ENCODE assay signal across 17 mouse cellular contexts in the genomic region with DNA sequence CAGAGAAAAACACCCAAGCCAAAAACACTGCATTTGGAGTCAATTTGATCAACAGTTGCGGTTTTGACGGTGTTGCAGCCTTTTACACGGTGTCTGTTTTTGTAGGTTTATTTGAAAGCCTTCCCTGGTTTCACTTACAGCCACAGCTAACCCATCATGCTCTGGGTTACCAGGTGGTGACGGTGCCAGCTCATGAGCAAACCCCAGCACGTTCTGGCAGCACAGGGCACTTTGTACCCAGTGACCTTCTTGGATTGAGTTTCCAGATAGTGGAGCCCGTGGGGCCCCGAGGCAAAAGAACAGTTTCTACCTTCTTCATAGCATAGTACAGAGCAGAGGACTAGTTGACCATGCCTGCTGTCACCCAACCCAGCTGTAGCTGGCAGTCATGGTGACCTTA.
DNase-seq lines count a peak whose midpoint lies in the region; ATAC-seq lines count a peak whose summit lies in the region.
"Had no signal": no experiment of that assay in that cellular context is flagged by ENCODE, and none has a peak within 500 bp of the region (broad histone marks: within the 10 kb centered on the region; RNA-seq: fewer than 3 reads in every experiment).

No protein-coding gene starts in this region.

- no peak overlapping the region for H3K4me3 ChIP-seq in midbrain, embryonic 10.5 days
- no peak overlapping the region for H3K4me3 ChIP-seq in midbrain, embryonic 14.5 days (replicated peaks; ENCODE audit: low read depth, low read length)
- H3K4me3 ChIP-seq in limb, embryonic 12.5 days (replicated peaks): no peak overlapping the region
- H3K4me3 ChIP-seq: heart, embryonic 10.5 days; left cerebral cortex, adult 2 months; lung, embryonic 15.5 days; midbrain, embryonic 15.5 days had no signal

- H3K9ac ChIP-seq in midbrain, embryonic 14.5 days (replicated peaks; ENCODE audit: low read length): no peak overlapping the region
- H3K9ac ChIP-seq in limb, embryonic 12.5 days (replicated peaks): no peak overlapping the region
- H3K9ac ChIP-seq: forebrain, postnatal 0 days; lung, embryonic 15.5 days; midbrain, embryonic 15.5 days had no signal

- 86% methylated on average over 7 of the region's 7 CpGs for WGBS in midbrain, embryonic 10.5 days
- 91% methylated on average over 7 of the region's 7 CpGs for WGBS in midbrain, embryonic 14.5 days
- 34% methylated on average over 7 of the region's 7 CpGs for WGBS in limb, embryonic 12.5 days

- H3K9me3 ChIP-seq in midbrain, embryonic 10.5 days (replicated peaks): no peaks in the 10 kb centered on the region
- H3K9me3 ChIP-seq in midbrain, embryonic 14.5 days (ENCODE audit: control insufficient read depth, low read length): no peaks in the 10 kb centered on the region
- H3K9me3 ChIP-seq in limb, embryonic 12.5 days: no peaks in the 10 kb centered on the region
- H3K9me3 ChIP-seq: heart, embryonic 10.5 days; lung, embryonic 15.5 days; midbrain, embryonic 15.5 days had no signal

- H3K27me3 ChIP-seq in midbrain, embryonic 10.5 days (ENCODE audit: low read depth, poor library complexity, severe bottlenecking): no peaks in the 10 kb centered on the region
- H3K27me3 ChIP-seq in midbrain, embryonic 14.5 days (ENCODE audit: control insufficient read depth, insufficient read depth, low read length): no peaks in the 10 kb centered on the region
- no peaks in the 10 kb centered on the region for H3K27me3 ChIP-seq in limb, embryonic 12.5 days
- H3K27me3 ChIP-seq: lung, embryonic 15.5 days; midbrain, embryonic 15.5 days; Patski had no signal

- peak; percentile 59 to 72 for DNase-seq in cerebellum, postnatal 10 days
- no peak for DNase-seq in cerebellum, adult 11-12 months
- DNase-seq in midbrain, embryonic 10.5 days (ENCODE audit: low spot score): peak; percentile 15
- DNase-seq in midbrain, embryonic 14.5 days: no peak
- no peak for DNase-seq in thymus, postnatal 10 days (ENCODE audit: low spot score in 2 of 2)
- DNase-seq in right cerebral cortex, postnatal 10 days (ENCODE audit: low spot score in 2 of 2): no peak
- DNase-seq: forebrain, postnatal 0 days; gastrocnemius, postnatal 10 days had no signal

- H3K36me3 ChIP-seq in midbrain, embryonic 10.5 days: no peaks in the 10 kb centered on the region
- H3K36me3 ChIP-seq in midbrain, embryonic 14.5 days (ENCODE audit: control insufficient read depth, insufficient read depth, low read length): no peaks in the 10 kb centered on the region
- H3K36me3 ChIP-seq in limb, embryonic 12.5 days: no peaks in the 10 kb centered on the region
- H3K36me3 ChIP-seq: heart, embryonic 10.5 days; lung, embryonic 15.5 days; midbrain, embryonic 15.5 days had no signal

- H3K4me2 ChIP-seq in midbrain, embryonic 14.5 days (ENCODE audit: low read length): no peak overlapping the region
- 0 out of 2 replicates have a peak overlapping the region, but pooled peaks have one; percentile 13 for H3K4me2 ChIP-seq in limb, embryonic 12.5 days
- H3K4me2 ChIP-seq: liver, embryonic 11.5 days; lung, embryonic 15.5 days; midbrain, embryonic 15.5 days had no signal

- ATAC-seq in midbrain, embryonic 14.5 days (ENCODE audit: low FRiP score, low TSS enrichment): no peak
- ATAC-seq in granulocyte monocyte progenitor cell, adult 5-6 weeks (replicated peaks; ENCODE audit: poor library complexity, severe bottlenecking): peak; percentile 30; the same call in 1 of the 2 replicates
- ATAC-seq in limb, embryonic 12.5 days (ENCODE audit: insufficient number of reproducible peaks, insufficient read depth, low FRiP score, low TSS enrichment, low read depth): no peak
- ATAC-seq: forebrain, postnatal 0 days; hindbrain, postnatal 0 days; midbrain, embryonic 15.5 days; Patski had no signal

- H3K4me1 ChIP-seq in midbrain, embryonic 10.5 days: peaks cover 45% of the 10 kb centered on the region
- no peaks in the 10 kb centered on the region for H3K4me1 ChIP-seq in midbrain, embryonic 14.5 days (ENCODE audit: control insufficient read depth, insufficient read depth, low read length)
- H3K4me1 ChIP-seq in limb, embryonic 12.5 days (replicated peaks): peaks cover 25% of the 10 kb centered on the region
- H3K4me1 ChIP-seq: lung, embryonic 15.5 days had no signal

- H3K27ac ChIP-seq in midbrain, embryonic 10.5 days (replicated peaks): peak overlapping the region; percentile 68
- no peak overlapping the region for H3K27ac ChIP-seq in midbrain, embryonic 14.5 days (replicated peaks; ENCODE audit: low read depth, low read length)
- peak overlapping the region; percentile 20; the same call in 1 of the 2 replicates for H3K27ac ChIP-seq in limb, embryonic 12.5 days
- H3K27ac ChIP-seq: heart, embryonic 10.5 days; hindbrain, postnatal 0 days; left cerebral cortex, adult 2 months; lung, embryonic 15.5 days; midbrain, embryonic 15.5 days had no signal

Comparison
In these comparisons a context has a peak if more than half of its experiments do, and no peak if none do; other contexts are left out.
1. DNase-seq: peak in cerebellum, postnatal 10 days (2 of 2) and midbrain, embryonic 10.5 days (single experiment); none in cerebellum, adult 11-12 months (single experiment), midbrain, embryonic 14.5 days (single experiment), thymus, postnatal 10 days (0 of 2) and right cerebral cortex, postnatal 10 days (0 of 2).